Mouse (Mus musculus): ENCODE measurements at regions not wholly inside any gene's neighbourhood (a gene's known extent, or its start where the extent isn't known, plus 50 kb on each side); places are given as distances from the start of the nearest gene placed in this dataset.
A peak's percentile ranks its signal among the peaks of the same experiment; 100 is the strongest.

DNA sequence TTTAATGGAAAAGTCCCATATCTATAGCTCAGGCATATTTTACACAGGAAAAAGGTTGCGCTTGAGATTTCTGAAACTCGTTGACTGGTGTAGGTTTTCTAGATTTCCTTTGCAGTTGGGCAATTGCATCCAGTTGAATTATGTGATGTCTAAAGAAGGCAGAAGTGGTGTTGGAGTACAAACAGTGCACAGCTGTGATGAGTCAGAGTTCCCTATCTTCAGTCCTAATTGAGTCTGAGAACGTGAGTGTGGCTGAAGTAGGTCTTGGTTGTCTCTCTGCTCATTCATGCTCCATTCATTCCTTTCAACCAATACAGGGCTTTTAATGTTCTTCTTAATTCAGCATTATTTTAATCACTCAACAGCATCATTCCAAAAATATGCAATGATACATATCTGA is 142.9 kb upstream of the Dpyd start:
- no peak for DNase-seq (ENCODE audit: low spot score)

DNA sequence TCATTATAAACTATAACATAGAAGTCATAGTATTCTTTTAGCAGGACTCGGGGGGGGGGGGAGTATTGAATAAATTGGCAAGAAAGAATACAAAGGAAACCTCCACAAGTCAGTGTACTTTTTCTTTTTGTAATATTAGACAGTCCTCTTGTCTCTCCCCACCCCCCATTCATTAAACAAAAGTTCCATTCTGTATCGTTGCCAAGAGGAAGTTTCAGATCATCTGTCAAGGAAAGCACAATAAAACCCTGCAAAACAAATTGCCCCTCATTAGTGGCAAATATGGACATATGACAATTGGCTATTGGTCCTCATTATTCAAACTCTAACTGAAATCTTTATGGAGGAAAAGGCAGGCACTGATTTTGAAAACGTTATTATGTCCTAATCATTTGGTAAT is 140.2 kb upstream of the Dpyd start:
- DNase-seq (ENCODE audit: low spot score), result no peak

DNA sequence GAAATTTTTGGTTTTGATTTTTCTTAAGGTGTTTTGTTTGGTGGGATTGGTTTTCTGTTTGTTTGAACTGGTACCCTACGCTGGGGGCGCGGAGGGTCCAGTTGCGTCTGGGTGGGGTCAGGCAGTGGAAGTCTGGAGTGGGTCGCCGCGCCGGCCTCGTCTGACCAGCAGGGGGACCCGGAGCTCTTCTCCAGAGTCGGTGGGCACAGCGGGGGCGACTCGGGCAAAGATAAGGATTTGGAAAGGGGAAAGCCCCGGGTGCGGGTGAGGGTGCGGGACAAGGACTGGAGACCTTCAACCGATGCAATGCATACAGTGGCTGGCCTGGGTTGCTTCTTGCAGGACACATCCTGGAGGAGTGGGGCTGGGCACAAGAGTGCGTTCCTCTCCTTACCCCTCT is 136.2 kb upstream of the Dpyd start:
- no peak for DNase-seq (ENCODE audit: low spot score)

DNA sequence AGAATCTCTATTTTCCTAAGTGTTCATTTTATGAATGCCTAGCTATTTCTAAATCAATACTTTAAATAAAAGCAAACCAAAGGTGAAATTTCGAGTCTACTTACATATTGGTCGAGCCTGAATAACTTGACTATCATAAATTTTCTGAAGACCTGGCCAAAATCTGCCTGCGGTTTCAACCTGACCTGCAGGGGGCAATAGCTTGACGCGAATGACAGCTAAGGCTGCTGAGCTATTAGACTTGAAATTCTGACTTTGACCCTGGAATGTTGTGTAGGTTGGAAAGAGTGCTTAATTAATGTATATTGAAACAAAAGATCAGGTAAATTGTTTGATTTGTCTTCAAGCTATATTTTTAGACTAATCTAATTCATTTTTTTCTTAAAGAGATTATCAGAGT is 133.4 kb upstream of the Dpyd start:
- no peak for DNase-seq (ENCODE audit: low spot score)

DNA sequence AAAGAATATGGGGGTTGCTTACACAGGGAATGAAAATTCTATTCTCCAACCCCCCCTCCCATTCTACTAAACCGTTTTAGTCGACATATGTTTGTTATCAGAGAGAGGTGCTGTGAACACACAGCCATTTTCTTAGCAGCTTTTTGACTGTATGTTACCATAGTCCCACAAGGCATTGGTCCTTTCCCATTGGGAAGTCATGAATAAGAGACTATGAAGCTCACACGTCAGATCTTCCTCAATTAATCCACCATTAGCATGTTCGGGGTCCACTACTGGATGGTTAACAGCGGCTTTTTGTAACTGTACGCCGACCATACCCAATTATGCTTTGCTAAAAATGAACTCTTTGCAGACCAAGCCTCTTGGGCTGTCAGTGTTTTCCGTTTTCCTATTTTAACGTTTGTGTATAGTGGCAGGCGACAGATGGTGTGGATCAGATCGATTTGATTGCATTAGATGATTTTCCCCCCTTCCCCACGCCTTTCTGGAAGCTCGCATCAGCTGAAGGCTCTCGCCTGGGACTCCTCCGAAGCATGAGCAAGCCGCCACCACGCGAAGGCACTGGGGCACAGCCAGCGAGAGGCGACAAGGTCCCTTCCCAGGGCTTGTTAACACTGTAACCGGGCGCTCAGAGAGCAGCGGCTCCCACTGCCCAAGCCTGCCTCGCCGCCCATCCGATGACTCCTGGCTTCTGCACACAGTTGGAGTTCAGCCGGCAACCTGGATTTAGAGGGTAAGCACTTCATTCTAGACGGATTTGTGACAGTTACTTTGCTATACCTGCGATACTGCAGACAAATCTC is 131.9 kb upstream of the Dpyd start:
- DNase-seq (ENCODE audit: low spot score), result no peak

DNA sequence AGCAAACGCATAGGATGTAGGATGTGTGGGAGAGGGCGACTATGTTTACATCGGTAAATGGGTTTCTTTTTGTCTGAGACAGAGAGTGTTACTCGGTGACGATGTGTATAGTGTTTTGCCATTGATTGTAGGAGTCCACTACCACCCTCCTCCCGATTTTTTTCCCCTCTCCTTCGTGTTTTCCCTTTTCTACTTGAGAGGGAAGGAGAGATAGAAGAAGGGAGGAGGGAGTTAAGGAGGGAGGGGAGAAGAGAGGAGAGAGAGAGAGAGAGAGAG is 131.4 kb upstream of the Dpyd start:
- DNase-seq (ENCODE audit: low spot score), result no peak

DNA sequence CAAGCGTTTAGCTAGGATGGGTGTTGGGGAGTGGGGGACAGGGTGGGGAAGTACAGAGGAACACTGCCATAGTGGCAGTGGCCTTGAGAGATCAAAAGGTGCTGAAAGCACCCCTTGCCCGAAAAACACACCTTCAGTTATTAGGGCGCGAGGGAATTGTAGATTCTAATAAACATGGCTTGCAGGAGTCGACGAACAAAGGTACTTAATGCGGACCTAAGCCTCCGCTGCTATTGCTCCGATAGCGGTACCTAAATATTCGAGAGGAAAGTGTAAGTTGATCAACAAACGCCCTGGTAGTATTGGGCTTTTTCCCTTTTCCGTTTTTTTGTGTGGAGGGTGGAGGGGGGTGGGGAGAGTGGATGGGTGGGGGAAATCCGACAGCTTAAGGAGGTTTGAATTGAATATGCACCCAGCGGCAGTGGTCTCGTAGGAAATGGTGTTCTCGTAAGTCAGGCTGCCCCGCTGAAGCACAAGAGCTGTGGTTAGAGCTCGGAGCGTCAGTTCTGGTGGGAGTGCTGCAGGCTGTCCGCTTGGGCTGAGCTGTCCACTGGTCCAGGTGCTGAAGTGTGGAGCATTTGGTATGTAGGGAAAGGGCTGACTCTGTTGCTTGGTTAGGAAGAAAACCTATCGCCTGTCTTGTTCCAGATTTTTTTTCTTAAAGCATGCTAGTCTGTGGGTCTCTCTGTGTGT is 130.8 kb upstream of the Dpyd start:
- DNase-seq (ENCODE audit: low spot score), result peak; percentile 62

DNA sequence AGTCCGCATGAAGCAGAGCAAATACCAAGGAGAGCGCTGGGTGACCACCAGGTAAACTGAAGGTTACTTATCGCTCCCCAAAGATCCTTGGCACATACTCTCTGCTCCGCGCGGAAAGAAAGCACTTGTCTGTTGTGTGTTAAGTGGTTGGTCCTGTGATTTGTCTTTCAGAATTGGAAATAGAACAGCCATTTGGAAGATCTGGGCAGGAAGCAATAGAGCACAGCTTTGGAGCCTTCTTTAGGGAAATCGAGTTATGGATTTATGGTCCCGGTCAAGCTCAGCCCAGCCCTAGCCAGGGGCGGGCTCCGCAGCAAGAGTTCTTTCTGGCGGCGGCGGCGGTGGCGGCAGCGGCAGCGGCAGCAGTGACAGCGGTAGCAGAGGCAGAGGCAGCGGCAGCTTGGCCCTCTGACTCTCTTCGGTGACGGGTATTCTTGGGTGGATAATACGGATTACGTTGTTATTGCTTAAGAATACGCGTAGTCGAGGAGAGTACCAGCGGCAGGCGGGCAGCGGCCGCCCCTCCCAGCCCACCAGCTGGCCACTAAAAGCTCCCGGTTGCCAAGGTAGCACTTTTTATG is 128.4 kb upstream of the Dpyd start:
- no peak for DNase-seq (ENCODE audit: low spot score)

DNA sequence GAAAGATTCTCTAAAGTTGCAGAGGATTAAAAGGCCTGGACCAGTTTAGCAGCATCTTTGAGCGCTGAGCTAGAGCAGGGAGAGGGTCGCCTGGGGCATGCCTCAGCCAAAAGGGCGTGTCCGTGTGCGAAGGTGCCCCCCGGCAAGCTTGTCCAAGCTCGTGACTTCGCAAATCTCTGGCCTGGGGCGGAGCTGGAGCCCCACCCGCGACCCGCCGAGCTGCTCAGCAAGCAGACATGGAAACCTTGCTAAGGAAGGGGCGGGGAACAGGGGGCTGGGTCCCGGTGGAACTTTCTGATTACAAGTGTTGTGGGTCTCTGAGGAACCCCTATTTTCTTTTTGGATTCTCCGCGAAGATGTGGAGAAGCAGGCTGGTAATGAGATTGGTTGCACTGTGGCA is 127.6 kb upstream of the Dpyd start:
- DNase-seq (ENCODE audit: low spot score), result no peak

DNA sequence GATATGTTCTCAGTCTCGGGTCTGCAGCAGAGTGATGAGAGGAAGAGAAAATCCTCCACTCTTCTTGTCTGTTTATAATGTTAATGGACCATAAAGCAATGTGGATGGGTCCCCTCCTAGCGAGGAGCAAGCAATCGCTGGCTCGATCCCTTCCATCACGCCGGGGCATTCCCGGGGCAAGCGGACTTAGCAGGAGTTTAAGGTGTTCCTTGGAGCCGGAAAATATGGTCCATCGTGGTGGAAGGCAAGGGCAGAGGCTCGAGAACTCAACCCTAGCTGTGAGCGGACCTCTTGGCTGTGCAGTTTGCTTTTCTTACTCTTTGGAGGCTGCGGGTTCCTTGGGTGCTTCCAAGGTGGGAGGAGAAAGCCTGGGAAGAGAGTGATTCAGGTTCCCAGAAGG is 127.1 kb upstream of the Dpyd start:
- no peak for DNase-seq (ENCODE audit: low spot score)

DNA sequence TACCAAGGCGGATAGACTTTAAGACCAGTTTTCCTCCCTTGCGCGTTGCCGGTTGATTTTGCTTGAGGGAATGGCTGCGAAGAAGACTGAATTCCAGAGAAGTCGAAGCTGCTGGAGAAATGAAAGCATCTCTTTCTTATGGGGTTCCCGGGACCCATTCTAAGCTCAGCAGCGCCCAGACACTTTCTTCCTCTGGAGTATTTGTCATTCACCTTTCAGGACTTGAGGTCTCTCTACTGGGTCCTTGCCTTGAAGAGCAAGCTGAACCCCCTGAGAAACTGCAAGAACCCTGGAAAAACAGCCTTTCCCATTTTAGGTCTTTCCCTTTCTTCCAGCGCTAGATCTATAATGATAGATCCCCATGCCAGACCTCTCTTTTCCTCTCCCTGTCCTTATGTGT is 126.7 kb upstream of the Dpyd start:
- no peak for DNase-seq (ENCODE audit: low spot score)

DNA sequence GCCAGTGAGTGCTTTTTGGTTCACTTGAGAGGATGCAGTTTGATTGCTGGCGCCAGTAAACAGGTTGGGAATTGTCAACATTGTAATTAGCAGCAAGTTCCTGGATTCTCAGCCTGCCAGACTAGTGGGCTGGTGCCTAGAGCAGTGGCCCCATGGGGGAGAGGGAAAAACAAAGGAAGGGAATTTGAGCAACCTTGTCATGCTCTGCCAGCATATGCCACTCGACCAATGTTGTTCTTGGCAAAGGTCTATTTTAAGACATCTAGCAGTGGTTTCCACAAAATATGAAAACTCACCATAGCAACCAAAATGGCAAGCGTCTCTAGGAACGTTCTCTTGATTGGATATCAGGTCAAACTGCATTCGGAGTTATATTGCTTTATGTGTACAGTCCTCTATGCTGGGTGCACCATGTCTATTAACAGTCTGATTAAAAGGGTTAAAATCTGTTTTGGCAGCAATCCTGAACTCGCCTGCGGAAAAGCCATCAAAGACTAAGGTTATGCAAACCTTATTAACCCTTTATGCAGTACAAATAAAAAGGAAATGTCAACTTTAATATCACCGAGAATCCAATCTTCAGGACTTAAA is 118.1 kb upstream of the Dpyd start:
- DNase-seq (ENCODE audit: low spot score), result no peak

DNA sequence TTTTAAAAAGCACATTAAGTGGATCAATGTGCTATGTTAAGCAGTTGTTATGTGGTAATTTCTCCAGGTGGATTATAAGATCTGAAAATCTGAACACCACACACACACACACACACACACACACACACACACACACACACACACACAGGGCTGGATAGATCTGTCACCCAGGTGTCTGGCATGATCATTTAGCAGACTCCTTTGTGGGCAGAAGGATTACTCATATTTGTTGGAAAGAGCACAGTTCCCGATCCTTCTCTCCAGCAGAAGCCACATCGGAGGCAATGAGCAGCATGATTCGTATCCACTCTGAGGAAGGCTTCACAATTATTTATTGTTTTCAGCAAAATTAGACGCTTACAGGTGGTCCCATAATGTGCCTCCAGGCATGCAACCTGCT is 116.6 kb upstream of the Dpyd start:
- no peak for DNase-seq (ENCODE audit: low spot score)

DNA sequence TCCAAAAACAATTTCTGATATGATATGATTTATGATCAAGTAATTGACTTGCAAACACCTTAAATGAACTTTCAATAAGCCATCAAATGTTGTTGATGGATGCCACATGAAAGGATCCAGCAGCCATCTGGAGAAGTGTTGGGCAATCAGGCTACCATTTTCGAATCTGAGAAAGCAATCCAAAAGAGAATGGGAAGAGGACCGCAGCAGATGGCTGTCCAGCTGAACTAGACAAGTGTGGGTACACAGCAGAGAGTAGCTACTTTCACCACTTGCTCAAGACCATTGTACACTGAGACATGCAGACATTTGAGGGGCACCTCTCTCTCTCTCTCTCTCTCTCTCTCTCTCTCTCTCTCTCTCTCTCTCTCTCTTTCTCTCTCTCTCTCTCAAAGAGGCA is 102.3 kb upstream of the Dpyd start:
- DNase-seq (ENCODE audit: low spot score), result no peak

DNA sequence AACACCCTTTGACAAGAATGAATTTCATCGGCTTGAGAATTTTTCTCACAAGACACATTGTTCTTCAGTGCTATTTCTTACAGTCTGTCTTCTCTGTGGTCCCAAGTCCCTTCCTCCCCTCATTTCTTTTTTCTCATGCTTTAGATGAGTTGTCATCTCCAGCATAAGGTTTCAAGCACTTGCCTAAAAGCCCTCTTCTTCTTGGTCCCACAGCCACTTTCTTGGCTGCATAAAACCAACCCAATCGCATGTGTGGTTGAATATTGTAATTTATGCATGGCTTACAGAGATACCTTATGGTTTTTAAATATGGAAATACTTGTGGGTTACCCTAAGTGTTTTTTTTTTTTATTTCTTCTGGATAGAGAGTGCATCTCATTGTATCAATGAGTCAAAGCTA is 96.3 kb upstream of the Dpyd start:
- no peak for DNase-seq (ENCODE audit: low spot score)

DNA sequence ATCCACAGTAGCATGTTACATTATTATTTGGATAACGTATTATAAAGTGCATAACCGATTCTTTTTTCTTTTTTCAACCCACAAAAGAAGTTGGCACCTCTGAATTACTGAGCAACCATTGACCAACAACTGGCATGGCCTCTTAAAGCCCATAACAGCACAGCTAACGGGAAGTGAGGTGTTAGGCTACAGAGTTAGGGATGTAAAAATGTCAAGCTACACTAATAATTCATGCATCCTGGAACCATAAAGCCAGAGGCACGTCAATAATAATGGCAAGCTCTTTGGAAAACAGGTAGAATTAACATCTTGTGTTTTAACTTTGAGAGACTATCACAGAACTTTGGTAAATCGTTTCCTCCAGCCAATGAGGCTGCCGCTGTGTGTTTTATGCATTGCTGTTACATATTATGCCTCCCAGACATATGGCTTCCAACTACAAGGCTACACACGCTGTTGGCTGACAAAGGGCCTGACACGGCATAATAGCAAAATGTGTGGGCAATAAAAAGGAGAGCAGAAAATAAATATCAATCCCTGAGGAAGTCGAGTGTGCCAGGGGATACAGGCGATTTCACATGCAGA is 89.6 kb upstream of the Dpyd start:
- DNase-seq (ENCODE audit: low spot score), result no peak

DNA sequence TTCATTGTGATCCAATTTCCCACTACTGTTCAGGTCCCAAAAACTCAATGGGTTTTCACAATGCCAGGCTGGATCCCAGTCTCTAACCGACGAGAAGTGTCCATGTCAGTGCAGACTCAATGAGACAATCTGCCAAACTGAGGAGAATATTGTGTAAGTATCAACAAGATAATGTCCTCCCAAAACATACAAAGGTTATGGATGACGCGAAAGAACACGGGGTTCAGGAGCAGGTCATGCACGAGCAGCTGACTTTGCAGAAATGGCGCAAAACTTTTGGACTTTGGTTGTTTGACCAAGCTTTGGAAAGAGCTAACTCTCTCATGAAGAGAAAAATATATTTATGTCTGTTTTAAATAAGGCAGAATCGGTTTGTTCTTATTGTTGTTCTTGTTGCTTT is 83.9 kb upstream of the Dpyd start:
- no peak for DNase-seq (ENCODE audit: low spot score)

DNA sequence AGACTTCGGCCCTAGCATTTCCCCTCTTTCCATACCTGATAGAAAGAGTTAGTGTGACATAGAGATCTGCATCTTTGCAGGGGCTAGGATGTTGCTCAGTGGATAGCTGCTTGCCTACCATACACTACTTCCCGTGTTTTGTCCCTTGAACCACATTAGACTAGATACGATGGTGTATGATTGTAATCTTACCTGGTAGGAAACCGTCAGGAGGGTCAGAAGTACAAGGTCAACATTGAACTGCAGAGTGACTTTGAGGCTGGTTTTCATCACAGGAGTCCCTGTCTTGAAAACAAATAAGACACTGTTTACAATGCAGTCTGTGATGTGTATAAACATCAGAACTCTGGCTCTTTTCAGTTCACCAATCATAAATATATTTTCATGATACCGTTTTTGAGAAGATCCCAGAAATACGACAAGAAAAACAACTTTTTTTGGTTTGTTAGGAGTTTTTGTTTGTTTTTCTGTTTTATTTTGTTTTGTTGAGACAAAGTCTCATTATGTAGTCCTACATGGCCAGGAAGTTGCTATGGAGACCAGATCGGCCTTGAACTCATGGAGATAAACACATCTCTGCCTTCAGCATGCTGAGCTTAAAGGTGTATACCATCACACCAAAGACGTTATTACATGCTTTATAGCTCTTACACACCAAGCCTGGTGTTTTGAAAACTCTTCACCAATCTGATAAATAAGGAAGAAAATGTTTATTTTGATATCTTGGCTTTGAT is 81.2 kb upstream of the Dpyd start:
- no peak for DNase-seq (ENCODE audit: low spot score)

DNA sequence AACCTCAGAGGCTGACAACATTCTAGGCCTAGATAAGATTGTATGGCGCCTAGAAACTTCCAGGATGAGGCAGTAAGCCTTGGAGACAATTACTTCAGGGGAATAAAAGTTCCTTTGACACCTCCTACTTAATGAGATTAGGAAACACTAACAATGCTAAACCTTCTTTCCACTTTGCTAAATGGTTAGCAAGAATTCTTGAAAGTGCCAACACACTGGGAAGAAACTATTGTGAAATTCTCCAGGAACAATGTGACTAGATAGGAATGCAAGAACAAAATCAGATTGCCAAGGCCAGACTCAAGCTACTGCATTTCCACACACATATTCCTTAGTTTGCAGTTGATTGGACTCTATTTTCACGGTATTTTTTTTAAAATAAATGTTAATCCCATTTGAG is 76.0 kb upstream of the Dpyd start:
- DNase-seq (ENCODE audit: low spot score), result no peak

DNA sequence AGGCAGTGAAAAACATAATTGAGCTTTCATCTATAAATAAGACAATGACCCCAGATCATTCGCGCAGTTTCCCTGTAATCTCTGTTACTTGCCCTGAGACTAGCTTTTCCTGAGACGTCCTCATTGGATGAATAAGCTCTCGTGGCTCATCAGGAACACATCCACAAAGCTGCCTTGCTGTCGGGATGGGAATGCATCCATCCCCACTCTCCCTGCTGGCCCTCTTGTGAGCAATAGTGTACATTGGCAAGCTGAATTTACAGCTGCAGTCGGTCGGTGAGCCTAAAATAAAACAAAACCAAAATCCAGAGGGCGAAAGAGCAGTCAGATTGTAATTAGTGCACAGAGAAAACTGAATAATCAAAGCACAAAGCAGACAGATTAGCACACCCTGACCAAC is 74.5 kb upstream of the Dpyd start:
- DNase-seq (ENCODE audit: low spot score), result no peak

DNA sequence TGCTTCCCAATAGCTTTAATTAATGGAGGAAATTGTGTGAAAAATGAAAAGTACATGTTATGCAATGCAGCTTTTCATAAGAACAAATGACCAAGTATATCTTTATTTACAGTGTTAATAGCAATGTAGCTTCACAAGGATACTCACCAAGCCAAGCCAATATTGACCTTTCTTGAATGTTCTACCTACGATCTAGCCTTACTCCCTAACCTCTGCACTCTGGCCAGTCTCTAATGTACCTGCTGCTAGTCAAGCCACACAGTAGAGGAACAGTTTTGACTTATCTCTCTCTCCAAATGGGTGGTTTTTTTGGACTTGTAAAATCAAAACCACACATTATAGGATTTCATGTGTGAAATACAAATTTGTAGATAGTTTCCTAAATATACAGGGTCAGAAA is 70.8 kb upstream of the Dpyd start:
- DNase-seq (ENCODE audit: low spot score), result no peak

DNA sequence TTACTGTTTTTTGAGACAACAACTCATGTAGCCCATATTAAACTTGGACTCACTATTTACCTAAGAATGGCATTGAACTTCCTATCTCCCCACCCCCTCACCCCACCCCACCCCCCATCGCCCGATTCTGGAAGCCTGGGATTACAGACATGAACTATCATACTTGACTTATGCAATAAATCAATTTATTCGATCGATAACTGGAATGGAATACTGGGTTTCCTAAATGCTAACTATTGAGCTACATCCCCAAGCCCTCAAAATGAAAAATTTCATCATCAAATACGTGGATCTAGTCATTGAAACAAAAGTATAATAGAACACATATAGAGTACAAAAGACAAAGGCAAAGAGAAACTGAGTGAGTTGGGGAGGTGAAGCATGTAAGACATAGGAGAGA is 70.1 kb upstream of the Dpyd start:
- no peak for DNase-seq (ENCODE audit: low spot score)

Measured in ovary, adult 18-20 months (tissue).